Mouse (Mus musculus) megakaryocyte, embryonic 14.5 days (primary cell): ENCODE results near the gene Prcd. TPM values are rescaled to one million over a fixed set of nuclear protein-coding genes. Genes with fewer than 3 reads are reported as not detected.

Experiments used
- H3K27me3 ChIP-seq: replicated peaks from 2 replicates; pipeline ENCODE3; 2012; ENCODE audit warnings: inconsistent platforms
- H3K36me3 ChIP-seq: replicated peaks from 2 replicates; pipeline ENCODE3; 2012; ENCODE audit warnings: low read length, inconsistent platforms, mixed read lengths
- H3K4me1 ChIP-seq: 2 replicates; pipeline ENCODE4 v1.6.1; 2012; ENCODE audit warnings: inconsistent platforms
- H3K4me3 ChIP-seq: replicated peaks from 2 replicates; pipeline ENCODE3; 2012; ENCODE audit warnings: moderate library complexity, mild to moderate bottlenecking, inconsistent platforms
- H3K9me3 ChIP-seq: 2 replicates; pipeline ENCODE4 v1.6.1; 2012; ENCODE audit warnings: inconsistent platforms
- FLI1 ChIP-seq: IDR thresholded peaks from 2 replicates; pipeline ENCODE4 v1.6.1; 2012; ENCODE audit warnings: low read length, inconsistent platforms, mixed read lengths
- GATA1 ChIP-seq: IDR thresholded peaks from 3 replicates; pipeline ENCODE4 v1.6.1; 2012; ENCODE audit warnings: mixed read lengths, low read length, inconsistent platforms, borderline replicate concordance
- polyA plus RNA-seq: library from polyadenylated mRNA; stranded (reverse); fragments of >175 nt; gene quantifications from 2 replicates; pipeline ENCODE4 v1.2.3, GENCODE M21; 2012; ENCODE audit warnings: low replicate concordance; ENCODE audit not compliant: insufficient read depth

Prcd gene
- polyA plus RNA-seq, 1 experiment: not detected

GRCm38 (mm10) chr11:116641168-116641567 is 12.2 kb upstream of the Prcd start:
- TF ChIP-seq GATA1: no peak
- TF ChIP-seq FLI1: no peak
- H3K27me3 ChIP-seq: peaks cover 50% of the 10 kb centered on the region
- H3K4me3 ChIP-seq: no peak overlapping the region
- no peaks in the 10 kb centered on the region for H3K36me3 ChIP-seq
- H3K4me1 ChIP-seq: peaks cover 21% of the 10 kb centered on the region
- H3K9me3 ChIP-seq: peaks cover 19% of the 10 kb centered on the region

- TF ChIP-seq FLI1 (no peak), GATA1 (no peak)
- no peaks in the 10 kb centered on the region for H3K36me3 ChIP-seq
These were observed 11.6 kb upstream of the Prcd start for GRCm38 (mm10) chr11:116641731-116642130.

GRCm38 (mm10) chr11:116642681-116643578 is 10.4 kb upstream of the Prcd start:
- TF ChIP-seq FLI1: no peak
- TF ChIP-seq GATA1: no peak
- peaks cover 19% of the 10 kb centered on the region for H3K9me3 ChIP-seq
- H3K4me3 ChIP-seq: no peak overlapping the region
- H3K27me3 ChIP-seq: peaks cover 65% of the 10 kb centered on the region
- peaks cover 30% of the 10 kb centered on the region for H3K4me1 ChIP-seq
- H3K36me3 ChIP-seq: no peaks in the 10 kb centered on the region

More at GRCm38 (mm10) chr11:116641731-116642130, 11.6 kb upstream of the Prcd start:
- Histone ChIP-seq H3K9me3 (peaks cover 19% of the 10 kb centered on the region), H3K4me1 (peaks cover 21% of the 10 kb centered on the region), H3K27me3 (peaks cover 55% of the 10 kb centered on the region), H3K4me3 (no peak overlapping the region)

GRCm38 (mm10) chr11:116643579-116644224 is 9.6 kb upstream of the Prcd start:
- H3K27me3 ChIP-seq: peaks cover 68% of the 10 kb centered on the region
- TF ChIP-seq FLI1: no peak

GRCm38 (mm10) chr11:116644225-116645112 is 8.9 kb upstream of the Prcd start:
- Histone ChIP-seq H3K4me1 (peaks cover 30% of the 10 kb centered on the region), H3K36me3 (no peaks in the 10 kb centered on the region), H3K9me3 (peaks cover 5% of the 10 kb centered on the region; the same call in 1 of the 2 replicates), H3K4me3 (no peak overlapping the region), H3K27me3 (peaks cover 74% of the 10 kb centered on the region)
- TF ChIP-seq FLI1 (no peak), GATA1 (no peak)

More at GRCm38 (mm10) chr11:116643579-116644224, 9.6 kb upstream of the Prcd start:
- no peaks in the 10 kb centered on the region for H3K36me3 ChIP-seq
- peaks cover 30% of the 10 kb centered on the region for H3K4me1 ChIP-seq
- no peak overlapping the region for H3K4me3 ChIP-seq
- H3K9me3 ChIP-seq: peaks cover 12% of the 10 kb centered on the region

GRCm38 (mm10) chr11:116645446-116646110 is 7.8 kb upstream of the Prcd start:
- Histone ChIP-seq H3K27me3 (peaks cover 75% of the 10 kb centered on the region), H3K4me1 (peaks cover 30% of the 10 kb centered on the region), H3K4me3 (no peak overlapping the region), H3K36me3 (no peaks in the 10 kb centered on the region), H3K9me3 (no peaks in the 10 kb centered on the region)
- no peak for TF ChIP-seq FLI1
- TF ChIP-seq GATA1: no peak

GRCm38 (mm10) chr11:116646136-116646535 is 7.2 kb upstream of the Prcd start:
- H3K9me3 ChIP-seq: no peaks in the 10 kb centered on the region
- TF ChIP-seq FLI1 (no peak), GATA1 (no peak)
- no peaks in the 10 kb centered on the region for H3K36me3 ChIP-seq
- H3K4me3 ChIP-seq: no peak overlapping the region
- peaks cover 75% of the 10 kb centered on the region for H3K27me3 ChIP-seq
- H3K4me1 ChIP-seq: peaks cover 26% of the 10 kb centered on the region

GRCm38 (mm10) chr11:116646771-116647170 is 6.6 kb upstream of the Prcd start:
- Histone ChIP-seq H3K4me1 (peaks cover 31% of the 10 kb centered on the region), H3K36me3 (no peaks in the 10 kb centered on the region), H3K9me3 (no peaks in the 10 kb centered on the region), H3K4me3 (no peak overlapping the region), H3K27me3 (peaks cover 79% of the 10 kb centered on the region)
- TF ChIP-seq GATA1: no peak
- TF ChIP-seq FLI1: no peak
